Mouse (Mus musculus) heart, postnatal 0 days (tissue): ENCODE data around the gene Srek1.

ENCODE experiments used
- CTCF ChIP-seq: IDR thresholded peaks from 2 replicates; pipeline ENCODE4 v1.5.1; 2016; ENCODE audit warnings: antibody characterized with exemption, control low read depth, low read depth
- EP300 ChIP-seq: IDR thresholded peaks from 2 replicates; pipeline ENCODE4 v1.6.1; 2016; ENCODE audit warnings: antibody characterized with exemption, low read depth

DNA sequence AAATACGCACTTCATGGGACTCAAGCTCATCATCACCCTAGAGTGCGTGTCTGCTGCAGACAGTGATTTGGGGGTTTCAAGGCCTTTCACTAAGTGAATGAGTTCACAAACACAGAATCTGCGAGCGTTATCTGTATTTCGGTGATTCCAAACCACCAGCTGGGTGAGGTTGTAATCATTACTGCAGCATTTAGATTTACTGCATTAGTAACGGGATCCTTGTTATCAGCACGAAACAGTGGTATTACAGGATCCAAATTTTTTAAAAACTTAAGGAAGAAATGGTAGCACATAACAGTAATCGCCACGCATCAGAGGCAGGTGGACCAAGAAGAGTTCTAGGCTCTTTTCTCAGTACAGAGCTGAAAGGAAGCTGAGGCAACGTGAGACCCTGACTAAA, 12.4 kb downstream of the Srek1 start:
- no peak for TF ChIP-seq CTCF
- no peak for TF ChIP-seq EP300
